Mouse (Mus musculus): ENCODE data around the gene Fmo5. TPM values are rescaled to one million over a fixed set of nuclear protein-coding genes. Genes with fewer than 3 reads are reported as not detected.
A peak's percentile ranks its signal among the peaks of the same experiment; 100 is the strongest.

Gene Fmo5
- total and polyA plus RNA-seq, 3 experiments = 0.39 to 0.55 (median 0.40) TPM

GRCm38 (mm10) chr3:97654901-97655300 is 26.3 kb downstream of the Fmo5 start:
- Histone ChIP-seq H3K79me2 (replicated peaks; ENCODE audit: control insufficient read depth, extremely low read depth, insufficient read depth, poor library complexity, severe bottlenecking) (no peaks in the 10 kb centered on the region), H3K4me1 (ENCODE audit: control insufficient read depth in 1 of 2, insufficient read depth in 2 of 2) (peaks cover 0 to 18% of the 10 kb centered on the region in 2 experiments; a peak in 2 of 4 replicates), H3K9me3 (replicated peaks; ENCODE audit: low read length) (peaks cover 7% of the 10 kb centered on the region), H3K4me3 (replicated peaks in 1 of 3; ENCODE audit: low read depth in 2 of 3, low read length in 2 of 3, poor library complexity in 1 of 3) (no peak overlapping the region), H3K36me3 (replicated peaks in 1 of 2; ENCODE audit: control insufficient read depth in 1 of 2, insufficient read depth in 1 of 2, low read length in 1 of 2) (no peaks in the 10 kb centered on the region), H3K9ac (ENCODE audit: insufficient read depth, low read depth) (no peak overlapping the region), H3K4me2 (ENCODE audit: insufficient read depth, low read depth, poor library complexity, severe bottlenecking) (no peak overlapping the region), H3K27ac (ENCODE audit: insufficient read depth, low read depth) (no peak overlapping the region), H3K27me3 (replicated peaks) (peaks cover 9% of the 10 kb centered on the region)
- dilution Hi-C loops (cut with MboI; ENCODE audit: extremely low pct_ligation_motif_present, extremely low pct_unique_long_range_greater_than_20kb, low sequenced_read_pairs) = no loop called here
- peak; percentile 32 for DNase-seq (ENCODE audit: extremely low read depth)
- in situ Hi-C loops (cut with MboI; ENCODE audit: low pct_ligation_motif_present, low pct_unique_long_range_greater_than_20kb, low sequenced_read_pairs) = no loop called here
- TF ChIP-seq SMC3 (IDR thresholded peaks at IDR 0.05; ENCODE audit: low read depth, low read length) (peak; percentile 17; the same call in 1 of the 2 replicates), MAX (IDR thresholded peaks at IDR 0.05; ENCODE audit: low read length) (no peak), POLR2A (IDR thresholded peaks at IDR 0.05; ENCODE audit: low read depth, low read length) (no peak), NELFE (IDR thresholded peaks at IDR 0.05; ENCODE audit: low read depth, low read length) (no peak), JUND (conservative IDR thresholded peaks at IDR 0.05; ENCODE audit: low read depth, low read length) (no peak), RAD21 (IDR thresholded peaks at IDR 0.05; ENCODE audit: low read depth, low read length) (peak; percentile 42), CTCF (conservative IDR thresholded peaks at IDR 0.05 in 1 of 2, IDR thresholded peaks at IDR 0.05 in 1 of 2; ENCODE audit: low read depth in 2 of 2, low read length in 2 of 2) (peak; percentile 31 to 57; a peak in 3 of 4 replicates), E2F4 (IDR thresholded peaks at IDR 0.05; ENCODE audit: insufficient replicate concordance, low read depth, low read length) (no peak)

DNA sequence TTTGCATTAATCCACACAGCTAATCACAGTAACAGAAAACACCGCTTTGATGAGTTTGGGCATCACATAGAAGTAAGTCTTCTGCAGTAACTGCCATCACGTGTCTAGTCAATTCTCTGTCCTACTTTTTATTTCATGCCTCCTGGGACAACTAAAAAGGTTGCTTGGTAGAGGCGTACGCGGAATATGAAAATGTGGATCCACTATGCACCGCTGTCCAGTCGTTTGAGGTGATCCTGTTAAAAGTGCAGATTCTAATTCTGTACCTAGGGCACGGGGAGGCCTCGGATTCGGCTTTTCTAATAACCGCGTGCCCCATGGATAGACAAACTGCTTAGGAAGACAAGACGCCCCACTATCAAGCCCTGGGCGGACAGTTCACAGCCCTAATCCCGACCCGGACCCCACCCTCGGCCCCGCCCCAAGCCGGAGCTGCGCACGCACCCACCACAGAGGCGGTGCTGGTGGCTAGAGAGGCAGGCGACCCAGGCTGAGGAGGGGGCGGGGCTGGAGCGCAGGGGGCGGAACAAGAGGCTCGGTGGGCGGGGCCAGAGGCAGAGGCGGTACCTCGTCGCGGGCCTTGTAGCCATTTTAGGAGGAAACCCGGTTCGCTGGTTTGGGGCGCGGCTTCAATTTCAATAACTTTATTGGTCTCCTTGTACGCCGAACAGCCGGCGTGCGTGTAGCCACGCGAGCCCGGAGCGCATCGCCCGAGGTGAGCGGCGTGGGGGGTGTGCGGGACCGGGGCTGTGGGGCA is 29.2 kb downstream of the Fmo5 start, which contains the start of gene Prkab2:
Prkab2 (plus strand) TSS at position 539 of the 757 bp plus-strand sequence.
- Histone ChIP-seq H3K4me2 (ENCODE audit: insufficient read depth, low read depth, poor library complexity, severe bottlenecking) (peak within 1 kb of the TSS; percentile 98), H3K27ac (ENCODE audit: insufficient read depth, low read depth) (no peak within 1 kb of the TSS), H3K9me3 (replicated peaks; ENCODE audit: low read length) (peaks cover 7% of the 10 kb centered on the region), H3K79me2 (replicated peaks; ENCODE audit: control insufficient read depth, extremely low read depth, insufficient read depth, poor library complexity, severe bottlenecking) (no peaks in the 10 kb centered on the region), H3K27me3 (replicated peaks) (peaks cover 7% of the 10 kb centered on the region), H3K4me1 (ENCODE audit: control insufficient read depth in 1 of 2, insufficient read depth in 2 of 2) (peaks cover 5 to 37% of the 10 kb centered on the region in 2 experiments), H3K36me3 (replicated peaks in 1 of 2; ENCODE audit: control insufficient read depth in 1 of 2, insufficient read depth in 1 of 2, low read length in 1 of 2) (peaks cover 0 to 7% of the 10 kb centered on the region in 2 experiments), H3K4me3 (replicated peaks in 1 of 3; ENCODE audit: low read depth in 2 of 3, low read length in 2 of 3, poor library complexity in 1 of 3) (peak within 1 kb of the TSS; percentile 71 to 78 (median 75)), H3K9ac (ENCODE audit: insufficient read depth, low read depth) (peak within 1 kb of the TSS; percentile 41)
- dilution Hi-C loops (cut with MboI; ENCODE audit: extremely low pct_ligation_motif_present, extremely low pct_unique_long_range_greater_than_20kb, low sequenced_read_pairs) = no loop called here
- DNase-seq (ENCODE audit: extremely low read depth) = peak; percentile 94
- in situ Hi-C loops (cut with MboI; ENCODE audit: low pct_ligation_motif_present, low pct_unique_long_range_greater_than_20kb, low sequenced_read_pairs) = no loop called here
- TF ChIP-seq MAX (IDR thresholded peaks at IDR 0.05; ENCODE audit: low read length) (no peak; the same call in 1 of the 2 replicates), HCFC1 (IDR thresholded peaks at IDR 0.05; ENCODE audit: low read depth, low read length) (peak; percentile 77), CHD1 (IDR thresholded peaks at IDR 0.05; ENCODE audit: low read depth, low read length) (no peak), POLR2A (IDR thresholded peaks at IDR 0.05; ENCODE audit: low read depth, low read length) (peak; percentile 81), TBP (conservative IDR thresholded peaks at IDR 0.05; ENCODE audit: low read depth, low read length) (no peak), SMC3 (IDR thresholded peaks at IDR 0.05; ENCODE audit: low read depth, low read length) (no peak), RCOR1 (conservative IDR thresholded peaks at IDR 0.05; ENCODE audit: low read depth, low read length) (no peak), SIN3A (IDR thresholded peaks at IDR 0.05; ENCODE audit: low read length) (peak; percentile 95), JUND (conservative IDR thresholded peaks at IDR 0.05; ENCODE audit: low read depth, low read length) (no peak), USF2 (conservative IDR thresholded peaks at IDR 0.05; ENCODE audit: low read depth, low read length) (no peak), MEF2A (IDR thresholded peaks at IDR 0.05; ENCODE audit: borderline replicate concordance, low read depth, low read length) (0 out of 2 replicates have a peak, but pooled peaks have one; percentile 45), NELFE (IDR thresholded peaks at IDR 0.05; ENCODE audit: low read depth, low read length) (peak; percentile 60; the same call in 1 of the 2 replicates), MAFK (IDR thresholded peaks at IDR 0.05; ENCODE audit: insufficient replicate concordance, low read length) (no peak), ZMIZ1 (IDR thresholded peaks at IDR 0.05; ENCODE audit: low read depth, low read length) (no peak), USF1 (IDR thresholded peaks at IDR 0.05; ENCODE audit: low read depth, low read length) (no peak), CTCF (conservative IDR thresholded peaks at IDR 0.05 in 1 of 2, IDR thresholded peaks at IDR 0.05 in 1 of 2; ENCODE audit: low read depth in 2 of 2, low read length in 2 of 2) (no peak), BHLHE40 (IDR thresholded peaks at IDR 0.05; ENCODE audit: low read depth, low read length) (no peak), ZC3H11A (IDR thresholded peaks at IDR 0.05; ENCODE audit: low read depth, low read length) (no peak), KAT2A (IDR thresholded peaks at IDR 0.05; ENCODE audit: insufficient replicate concordance, low read length) (no peak), CHD2 (IDR thresholded peaks at IDR 0.05; ENCODE audit: low read length) (no peak), IRF4 (IDR thresholded peaks at IDR 0.05; ENCODE audit: low read depth, low read length) (no peak; the same call in 1 of the 2 replicates), ZKSCAN1 (IDR thresholded peaks at IDR 0.05; ENCODE audit: borderline replicate concordance, low read depth, low read length) (no peak), TCF12 (IDR thresholded peaks at IDR 0.05; ENCODE audit: low read depth, low read length) (peak; percentile 44; the same call in 1 of the 2 replicates), PAX5 (IDR thresholded peaks at IDR 0.05; ENCODE audit: low read length) (no peak), MAZ (IDR thresholded peaks at IDR 0.05; ENCODE audit: low read depth, low read length) (peak; percentile 54; the same call in 1 of the 2 replicates), ELF1 (IDR thresholded peaks at IDR 0.05; ENCODE audit: low read depth, low read length) (peak; percentile 72), ZNF384 (IDR thresholded peaks at IDR 0.05; ENCODE audit: low read depth, low read length) (no peak), ETS1 (conservative IDR thresholded peaks at IDR 0.05; ENCODE audit: low read depth, low read length) (no peak; the same call in 1 of the 2 replicates)
